Mouse (Mus musculus) C2C12 (cell line): ENCODE measurements at regions not wholly inside any gene's neighbourhood (a gene's known extent, or its start where the extent isn't known, plus 50 kb on each side); places are given as distances from the start of the nearest gene placed in this dataset.

ENCODE experiments used
- H3K27me3 ChIP-seq: one replicate; pipeline ENCODE4 v1.6.1; 2011; ENCODE audit not compliant: control insufficient read depth, insufficient read depth, insufficient read length
- H3K36me3 ChIP-seq: one replicate; pipeline ENCODE4 v1.6.1; 2011; ENCODE audit not compliant: control insufficient read depth, insufficient read depth
- H3K4me3 ChIP-seq: one replicate; pipeline ENCODE4 v1.5.1; 2011; ENCODE audit warnings: mild to moderate bottlenecking, control low read depth; ENCODE audit not compliant: poor library complexity, insufficient read depth, severe bottlenecking
- H3K79me2 ChIP-seq: one replicate; pipeline ENCODE4 v1.6.1; 2011; ENCODE audit not compliant: control insufficient read depth, insufficient read depth
- H3K79me3 ChIP-seq: one replicate; pipeline ENCODE4 v1.6.1; 2011; ENCODE audit warnings: low read depth, control low read depth
- H3ac ChIP-seq: one replicate; pipeline ENCODE3; 2011; ENCODE audit warnings: low read depth; ENCODE audit not compliant: control insufficient read depth, insufficient read length
- CEBPB ChIP-seq: IDR thresholded peaks from one replicate; pipeline ENCODE4 v1.6.1; 2011; ENCODE audit warnings: low read depth, mild to moderate bottlenecking, control low read depth, moderate library complexity
- CTCF ChIP-seq: IDR thresholded peaks from one replicate; pipeline ENCODE4 v1.5.1; 2011; ENCODE audit not compliant: control insufficient read depth, insufficient read depth, insufficient read length
- FOSL1 ChIP-seq: IDR thresholded peaks from one replicate; pipeline ENCODE4 v1.8.0; 2011; ENCODE audit warnings: mild to moderate bottlenecking, low read length; ENCODE audit not compliant: poor library complexity, insufficient read depth, severe bottlenecking
- MAX ChIP-seq: IDR thresholded peaks from one replicate; pipeline ENCODE4 v1.6.1; 2011; ENCODE audit warnings: mild to moderate bottlenecking, control low read depth
- MYOD1 ChIP-seq: IDR thresholded peaks from one replicate; pipeline ENCODE4 v1.6.1; 2011; ENCODE audit warnings: low read depth; ENCODE audit not compliant: control insufficient read depth, insufficient read length
- MYOG ChIP-seq: IDR thresholded peaks from one replicate; pipeline ENCODE4 v1.6.1; 2011; ENCODE audit not compliant: control insufficient read depth, insufficient read length; ENCODE audit errors: extremely low read depth
- USF1 ChIP-seq: IDR thresholded peaks from one replicate; pipeline ENCODE4 v1.6.1; 2011; ENCODE audit warnings: low read depth, mild to moderate bottlenecking, control low read depth, moderate library complexity

DNA sequence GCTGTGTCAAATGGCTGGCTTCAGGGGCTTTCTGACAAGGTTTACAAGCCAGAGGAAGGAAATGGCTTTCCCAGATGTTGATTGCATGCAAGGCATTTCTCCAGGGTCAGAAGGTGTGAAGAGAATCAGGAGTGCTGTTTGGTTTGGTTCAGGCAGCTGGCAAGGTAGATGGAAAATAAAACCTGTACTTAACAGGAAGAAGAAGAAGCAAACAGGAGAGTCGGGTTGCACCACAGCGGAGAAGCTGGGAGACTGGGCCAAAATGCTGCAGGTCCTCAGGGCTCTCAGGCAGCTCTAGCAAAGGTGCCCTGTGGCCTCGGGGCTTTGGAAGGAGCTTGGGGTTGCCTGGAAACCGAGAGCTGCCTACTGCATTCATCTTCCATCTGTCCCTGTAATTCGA, 908.9 kb upstream of the Car8 start:
- TF ChIP-seq MAX (no peak), USF1 (no peak)
- Histone ChIP-seq H3K27me3 (no peaks in the 10 kb centered on the region), H3K36me3 (no peaks in the 10 kb centered on the region), H3ac (no peak overlapping the region), H3K79me3 (no peaks in the 10 kb centered on the region), H3K79me2 (no peaks in the 10 kb centered on the region), H3K4me3 (no peak overlapping the region)

DNA sequence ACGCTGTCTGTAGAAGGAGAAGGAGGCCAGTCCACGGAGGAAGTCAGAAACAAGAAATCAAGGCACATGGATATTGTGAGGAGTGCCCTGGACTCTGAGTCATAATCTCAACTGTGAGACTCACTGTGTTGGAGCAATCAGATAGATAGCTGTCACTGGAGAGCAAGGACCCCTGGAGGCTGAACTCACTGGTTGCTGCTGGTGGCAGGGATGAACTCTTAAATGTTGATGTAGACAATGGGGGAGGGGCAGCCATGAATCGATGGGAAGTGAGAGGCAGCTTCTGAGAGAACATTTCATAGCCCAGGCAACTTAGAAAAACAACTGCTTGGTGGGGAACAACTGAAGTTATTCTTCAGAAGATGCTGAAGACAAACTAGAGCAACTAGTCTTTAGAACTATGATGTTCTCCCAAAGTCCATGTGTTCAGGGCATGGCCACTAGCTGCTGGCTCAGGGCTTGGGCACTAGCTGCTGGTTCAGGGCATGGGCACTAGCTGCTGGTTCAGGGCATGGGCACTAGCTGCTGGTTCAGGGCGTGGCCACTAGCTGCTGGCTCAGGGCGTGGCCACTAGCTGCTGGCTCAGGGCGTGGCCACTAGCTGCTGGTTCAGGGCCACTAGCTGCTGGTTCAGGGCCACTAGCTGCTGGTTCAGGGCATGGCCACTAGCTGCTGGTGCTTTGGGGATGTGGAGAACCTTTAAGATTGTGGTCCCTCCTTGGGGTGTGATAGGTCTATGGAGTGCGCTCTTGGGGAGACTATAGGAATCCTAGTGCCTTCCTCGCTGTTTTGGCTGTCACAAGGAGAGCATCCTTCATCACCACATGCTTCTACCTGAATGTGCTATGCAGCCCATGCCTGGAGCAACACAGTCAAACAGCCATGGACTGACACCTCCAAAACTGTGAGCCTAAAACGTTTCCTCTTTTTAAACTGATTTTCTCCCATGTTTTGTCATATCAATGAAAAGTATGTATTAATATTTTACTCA, 905.7 kb upstream of the Car8 start:
- TF ChIP-seq USF1: no peak
- no peak for TF ChIP-seq CTCF
- TF ChIP-seq MAX: no peak
- no peaks in the 10 kb centered on the region for H3K27me3 ChIP-seq
- H3K79me2 ChIP-seq: no peaks in the 10 kb centered on the region
- H3K36me3 ChIP-seq: no peaks in the 10 kb centered on the region
- H3ac ChIP-seq: no peak overlapping the region
- H3K79me3 ChIP-seq: no peaks in the 10 kb centered on the region
- H3K4me3 ChIP-seq: no peak overlapping the region

DNA sequence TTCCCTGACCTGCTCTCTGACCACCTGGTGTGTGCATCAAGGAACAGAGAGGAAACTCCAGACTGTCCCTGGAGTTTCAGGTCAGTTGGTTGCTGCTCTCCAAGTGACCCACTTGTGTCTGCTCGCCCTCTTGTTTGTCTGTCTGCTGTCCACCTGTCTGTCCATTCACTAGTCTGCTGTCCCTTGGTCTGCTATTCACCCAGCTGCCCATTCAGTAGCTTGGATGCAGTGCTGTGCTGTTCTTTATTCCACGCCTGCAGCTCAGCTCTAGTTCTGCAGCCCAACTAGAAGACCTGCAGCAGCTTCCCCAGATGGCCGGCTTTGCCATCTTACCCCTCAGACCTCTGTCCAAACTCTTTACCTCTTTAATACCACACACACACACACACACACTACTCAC, 904.2 kb upstream of the Car8 start:
- no peaks in the 10 kb centered on the region for H3K79me2 ChIP-seq
- no peak overlapping the region for H3K4me3 ChIP-seq
- H3K79me3 ChIP-seq: no peaks in the 10 kb centered on the region
- no peaks in the 10 kb centered on the region for H3K27me3 ChIP-seq
- TF ChIP-seq MAX (no peak), MYOG (no peak), CEBPB (no peak), MYOD1 (no peak), FOSL1 (no peak)
- no peak overlapping the region for H3ac ChIP-seq
- H3K36me3 ChIP-seq: no peaks in the 10 kb centered on the region

DNA sequence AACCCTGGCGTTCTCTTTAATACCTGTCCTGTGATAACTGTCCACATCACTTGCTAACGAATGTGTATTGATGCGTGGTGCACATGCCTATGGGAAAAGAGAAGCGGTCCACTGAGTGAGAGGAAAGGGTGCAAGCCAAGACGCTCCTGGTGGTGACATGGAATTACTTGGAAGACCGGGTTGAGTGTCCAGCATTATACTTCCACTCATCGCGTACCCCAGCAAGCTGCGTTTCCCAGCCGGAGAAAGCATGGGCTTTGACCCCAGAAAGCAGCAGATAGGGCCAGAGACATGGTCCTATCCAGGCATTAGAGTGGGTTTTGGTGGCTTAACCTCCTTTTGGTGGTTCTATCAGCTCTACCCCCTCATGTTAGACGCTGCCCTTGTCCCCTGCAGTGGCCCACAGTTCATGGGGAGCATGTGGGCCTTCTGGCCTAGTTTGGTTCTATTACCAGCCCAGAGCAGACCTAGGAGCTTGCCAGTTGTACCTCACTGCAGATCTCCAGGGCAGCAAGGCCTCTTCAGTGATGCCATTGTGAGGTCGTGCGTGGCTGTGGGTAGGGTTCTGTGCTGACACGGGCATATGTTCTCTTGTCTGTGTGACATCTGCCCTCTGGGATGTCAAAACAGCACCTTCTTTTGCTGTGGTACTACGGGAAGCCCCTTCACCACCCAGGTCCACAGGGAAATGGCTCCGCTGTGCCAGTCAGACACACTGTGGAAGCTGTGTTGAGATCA, 903.3 kb upstream of the Car8 start:
- no peaks in the 10 kb centered on the region for H3K79me2 ChIP-seq
- no peak overlapping the region for H3ac ChIP-seq
- H3K27me3 ChIP-seq: no peaks in the 10 kb centered on the region
- H3K4me3 ChIP-seq: no peak overlapping the region
- H3K79me3 ChIP-seq: no peaks in the 10 kb centered on the region
- H3K36me3 ChIP-seq: no peaks in the 10 kb centered on the region
- no peak for TF ChIP-seq CTCF
- no peak for TF ChIP-seq MAX
- TF ChIP-seq CEBPB: no peak
- no peak for TF ChIP-seq FOSL1
- TF ChIP-seq MYOG: no peak
- no peak for TF ChIP-seq USF1
- TF ChIP-seq MYOD1: no peak

DNA sequence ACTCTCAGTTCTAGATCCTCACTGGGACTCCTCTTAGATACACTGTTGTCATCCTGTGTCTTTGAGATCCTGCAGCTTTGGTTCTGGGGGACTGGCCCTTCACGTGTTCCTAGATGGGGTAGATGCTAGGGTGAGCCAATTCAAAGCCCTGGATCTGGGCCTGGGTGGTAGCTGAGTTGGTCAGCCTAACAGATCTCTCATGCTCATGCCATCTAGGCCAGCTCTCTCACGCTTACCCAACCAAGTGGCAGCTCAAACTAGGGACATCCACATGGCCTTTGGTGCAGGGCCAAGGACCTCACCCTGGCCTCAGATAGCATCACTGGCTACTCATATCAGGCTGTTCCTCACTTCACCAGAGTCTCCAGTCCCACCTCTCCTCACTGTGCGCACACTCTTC, 901.9 kb upstream of the Car8 start:
- H3K36me3 ChIP-seq: no peaks in the 10 kb centered on the region
- H3ac ChIP-seq: no peak overlapping the region
- no peaks in the 10 kb centered on the region for H3K27me3 ChIP-seq
- H3K4me3 ChIP-seq: no peak overlapping the region
- H3K79me2 ChIP-seq: no peaks in the 10 kb centered on the region
- TF ChIP-seq USF1 (no peak), CEBPB (no peak), FOSL1 (no peak), MYOG (no peak), MAX (no peak), CTCF (no peak), MYOD1 (no peak)
- H3K79me3 ChIP-seq: no peaks in the 10 kb centered on the region

DNA sequence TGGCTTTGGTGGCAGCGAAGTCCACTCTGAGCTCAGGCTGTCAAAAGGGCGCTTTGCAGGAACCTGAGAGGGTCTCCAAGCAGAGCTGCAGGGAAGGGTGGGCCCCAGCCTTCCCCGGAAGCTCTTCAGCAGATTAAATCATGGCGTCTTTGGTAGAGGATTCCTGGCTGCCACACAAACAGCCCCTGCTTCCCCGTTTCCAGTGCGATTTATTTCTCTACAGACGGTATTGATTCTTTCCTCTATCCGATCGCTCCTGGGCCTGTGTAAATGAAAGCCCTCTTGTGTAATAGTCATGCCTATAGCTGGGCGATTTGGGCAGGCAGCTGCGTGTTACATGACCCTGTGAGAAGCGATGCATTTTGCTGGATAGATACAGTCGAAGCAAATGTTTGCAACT, 897.8 kb upstream of the Car8 start:
- Histone ChIP-seq H3K79me3 (no peaks in the 10 kb centered on the region), H3K27me3 (no peaks in the 10 kb centered on the region), H3K36me3 (no peaks in the 10 kb centered on the region), H3ac (no peak overlapping the region), H3K79me2 (no peaks in the 10 kb centered on the region), H3K4me3 (no peak overlapping the region)
- no peak for TF ChIP-seq MYOD1
- TF ChIP-seq MAX: no peak
- TF ChIP-seq FOSL1: no peak
- no peak for TF ChIP-seq CEBPB
- no peak for TF ChIP-seq CTCF
- no peak for TF ChIP-seq MYOG
- TF ChIP-seq USF1: no peak
